Mouse (Mus musculus) kidney, embryonic 16.5 days (tissue): ENCODE measurements around the gene Hand1. TPM values are rescaled to one million over a fixed set of nuclear protein-coding genes. Genes with fewer than 3 reads are reported as not detected.

ENCODE experiments used
- ATAC-seq: fragments of 200-750 bp; cut with Nextera tagmentation; 2 replicates; pipeline ENCODE4 v1.8.0; 2017; ENCODE audit warnings: moderate TSS enrichment; ENCODE audit not compliant: low FRiP score, low TSS enrichment
- H3K27ac ChIP-seq: fragments of 300-500 bp; sonication (generic); 2 replicates; pipeline ENCODE4 v1.5.1; 2014; ENCODE audit warnings: low read length
- H3K27me3 ChIP-seq: fragments of 300-500 bp; sonication (generic); 2 replicates; pipeline ENCODE4 v1.6.1; 2014; ENCODE audit warnings: low read length, control low read depth, mixed read lengths; ENCODE audit not compliant: insufficient read depth
- H3K36me3 ChIP-seq: fragments of 300-500 bp; sonication (generic); 2 replicates; pipeline ENCODE4 v1.6.1; 2014; ENCODE audit warnings: low read length, control low read depth, mixed read lengths; ENCODE audit not compliant: insufficient read depth
- H3K4me1 ChIP-seq: fragments of 300-500 bp; sonication (generic); 2 replicates; pipeline ENCODE4 v1.6.1; 2014; ENCODE audit warnings: low read length, control low read depth, mixed read lengths; ENCODE audit not compliant: insufficient read depth
- H3K4me2 ChIP-seq: fragments of 300-500 bp; sonication (generic); replicated peaks from 2 replicates; pipeline ENCODE4 v1.6.1; 2014; ENCODE audit warnings: low read depth, low read length
- H3K4me3 ChIP-seq: fragments of 300-500 bp; sonication (generic); 2 replicates; pipeline ENCODE4 v1.5.1; 2014; ENCODE audit warnings: mild to moderate bottlenecking, low read length
- H3K9ac ChIP-seq: fragments of 300-500 bp; sonication (generic); replicated peaks from 2 replicates; pipeline ENCODE4 v1.6.1; 2014; ENCODE audit warnings: low read length
- H3K9me3 ChIP-seq: fragments of 300-500 bp; sonication (generic); 2 replicates; pipeline ENCODE4 v1.6.1; 2016; ENCODE audit warnings: low read length, control low read depth
- WGBS: fragments of 180-500 bp; shearing (Covaris S2); extraction: QIAGEN DNeasy Blood & Tissue Kit; methylation state at CpG from one replicate; pipeline ENCODE4 v1.1.7; 2014; 5-methylcytosine and 5-hydroxymethylcytosine counted together
- polyA plus RNA-seq: library from polyadenylated mRNA; unstranded; fragments of >200 nt; fragmentation: Nextera tagmentation; extraction: Ambion mirVana; gene quantifications from 2 replicates; pipeline ENCODE4 v1.2.1, GENCODE M21; 2015

The Hand1 gene
- polyA plus RNA-seq = 0.97 and 1.8 TPM in 2 replicates

DNA sequence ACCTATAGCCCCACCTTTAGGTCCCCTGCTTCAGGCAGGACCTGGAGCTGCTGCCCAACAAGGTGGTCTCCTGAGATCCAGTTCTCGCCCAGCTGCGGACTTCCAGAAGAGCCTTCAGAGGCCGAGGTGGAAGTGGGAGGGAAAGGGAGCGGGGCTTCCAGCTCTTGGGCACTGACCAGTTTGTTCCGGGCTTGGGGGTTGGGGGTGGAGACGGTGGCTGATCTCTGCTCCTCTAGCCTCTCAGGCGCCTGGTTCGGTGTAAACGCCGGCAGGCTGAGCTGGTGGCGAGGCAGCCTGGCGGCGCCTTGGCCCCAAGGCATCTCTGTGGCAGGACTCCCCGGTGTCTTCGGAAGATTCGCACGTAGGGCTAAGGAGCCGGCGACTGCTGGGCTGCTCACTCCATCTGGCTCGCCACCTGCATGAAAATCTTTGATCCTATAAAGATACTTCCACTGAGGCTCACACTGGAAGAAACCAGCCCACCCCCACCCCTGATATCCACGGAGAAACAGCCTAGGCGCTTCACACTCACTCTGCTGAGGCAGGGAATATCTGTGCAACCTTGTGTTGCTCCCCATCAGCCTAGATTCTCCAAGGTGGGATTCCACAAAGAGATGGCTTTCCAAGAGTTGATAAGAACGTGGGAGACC lies at the start of gene Hand1:
Gene Hand1, minus strand, starts transcription at position 267 of the 650 bp plus-strand sequence.
- Histone ChIP-seq H3K4me2 (no peak within 1 kb of the TSS), H3K27ac (no peak within 1 kb of the TSS), H3K27me3 (peaks cover 96% of the 10 kb centered on the region), H3K9me3 (no peaks in the 10 kb centered on the region), H3K9ac (no peak within 1 kb of the TSS), H3K4me3 (no peak within 1 kb of the TSS), H3K36me3 (no peaks in the 10 kb centered on the region), H3K4me1 (peaks cover 24% of the 10 kb centered on the region)
- WGBS = 6% methylated on average over 23 of the region's 23 CpGs
- no peak for ATAC-seq

DNA sequence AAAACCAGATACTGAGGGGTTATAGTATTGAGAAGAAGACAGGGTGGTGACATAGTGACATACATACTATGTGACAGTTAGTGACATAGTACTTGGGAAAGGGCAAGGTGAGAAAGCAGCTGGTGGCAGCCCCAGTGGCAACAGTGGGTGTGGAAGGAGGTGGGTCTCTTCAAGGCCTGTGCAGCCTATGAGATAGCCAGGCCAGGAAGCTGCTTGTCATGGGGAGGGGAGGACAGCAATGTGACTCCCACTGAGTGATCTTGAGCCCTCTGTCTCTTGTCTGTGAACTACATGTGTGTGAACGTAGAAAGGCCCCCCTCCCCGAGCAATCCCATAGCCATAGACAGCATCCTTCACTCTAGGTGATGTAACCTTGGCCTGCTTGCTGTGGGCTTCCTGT lies 43.5 kb upstream of the Hand1 start:
- Histone ChIP-seq H3K9me3 (no peaks in the 10 kb centered on the region), H3K4me2 (no peak overlapping the region), H3K36me3 (no peaks in the 10 kb centered on the region), H3K4me1 (no peaks in the 10 kb centered on the region), H3K27me3 (no peaks in the 10 kb centered on the region), H3K9ac (no peak overlapping the region), H3K4me3 (no peak overlapping the region), H3K27ac (no peak overlapping the region)
- no peak for ATAC-seq
- WGBS = 64% methylated on average over 2 of the region's 2 CpGs

DNA sequence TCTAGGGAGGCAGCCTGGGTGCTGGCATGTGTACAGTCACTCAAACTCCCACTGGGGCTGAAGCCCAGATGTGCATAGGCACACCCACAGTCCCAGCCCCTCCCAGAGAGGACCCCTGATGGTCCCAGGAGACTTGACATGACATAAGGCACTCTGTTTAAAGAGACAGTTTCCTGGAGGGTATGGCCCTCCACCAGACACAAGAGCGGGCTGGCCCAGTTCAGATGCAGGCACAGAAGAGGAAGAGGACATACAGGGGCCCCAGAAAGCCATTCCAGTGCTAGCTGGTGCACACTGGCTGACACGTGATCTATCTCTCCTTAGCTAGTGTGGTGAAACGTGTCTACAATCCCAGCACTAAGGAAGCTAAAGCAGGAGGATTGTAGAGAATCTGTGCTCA lies 40.4 kb upstream of the Hand1 start:
- no peaks in the 10 kb centered on the region for H3K36me3 ChIP-seq
- H3K27me3 ChIP-seq = no peaks in the 10 kb centered on the region
- no peaks in the 10 kb centered on the region for H3K9me3 ChIP-seq
- no peaks in the 10 kb centered on the region for H3K4me1 ChIP-seq
- ATAC-seq = no peak
- H3K4me3 ChIP-seq = no peak overlapping the region
- 53% methylated on average over 3 of the region's 3 CpGs for WGBS
- H3K9ac ChIP-seq = no peak overlapping the region
- no peak overlapping the region for H3K27ac ChIP-seq
- no peak overlapping the region for H3K4me2 ChIP-seq

DNA sequence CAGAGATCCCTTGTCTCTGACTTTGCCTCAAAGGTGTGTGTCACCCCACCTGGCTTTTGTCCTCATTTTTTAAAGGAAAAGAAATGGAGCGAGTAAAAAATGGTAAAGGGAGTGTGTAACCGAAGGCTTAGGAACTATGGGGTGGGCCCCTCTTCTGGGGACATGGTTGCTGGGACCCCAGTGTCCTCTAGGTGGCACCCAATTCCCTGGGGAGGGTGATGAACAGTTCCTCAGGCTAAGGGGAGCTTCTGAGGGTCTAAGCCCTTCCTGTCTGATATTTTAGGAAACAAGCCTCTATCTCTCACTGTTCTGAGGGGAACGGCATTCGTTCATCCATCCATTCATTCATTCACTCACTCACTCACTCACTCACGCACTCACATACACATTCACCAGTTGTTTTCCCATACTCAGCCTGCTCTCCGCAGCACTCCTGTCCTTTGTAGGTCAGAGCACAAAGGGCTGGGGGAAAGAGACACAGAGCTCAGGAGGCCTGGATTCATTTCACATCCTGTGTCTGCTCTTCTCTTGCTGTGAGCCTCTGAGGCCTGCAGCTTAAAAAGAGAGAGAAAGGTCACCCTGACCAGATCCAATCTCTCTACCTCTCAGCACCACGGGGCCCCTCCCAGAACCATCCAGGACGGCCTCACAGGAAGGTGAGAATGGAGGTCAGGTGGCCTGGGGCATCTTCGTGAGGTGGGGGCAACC lies 36.3 kb upstream of the Hand1 start:
- WGBS = 50% methylated on average over 9 of the region's 9 CpGs
- H3K36me3 ChIP-seq = no peaks in the 10 kb centered on the region
- H3K27ac ChIP-seq = no peak overlapping the region

DNA sequence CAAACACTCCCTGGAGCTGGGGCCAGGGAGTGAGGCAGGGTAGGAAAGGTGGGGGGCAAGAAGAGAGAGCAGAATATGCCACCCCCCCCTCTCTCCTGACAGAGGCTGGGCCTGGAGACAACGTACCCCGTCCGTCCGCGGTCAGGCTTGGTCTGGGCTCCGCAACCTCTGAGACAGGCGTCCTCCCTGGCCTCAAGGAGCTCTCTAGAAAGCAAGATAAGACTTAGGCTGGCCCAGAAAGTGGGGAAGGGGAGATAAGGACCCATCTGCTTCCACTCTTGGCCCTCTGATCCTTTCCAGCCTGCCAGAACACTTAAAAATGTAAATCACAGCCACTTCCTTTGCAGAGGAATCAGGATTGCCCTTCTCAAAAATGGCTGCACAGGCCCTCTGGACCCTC lies 33.8 kb upstream of the Hand1 start:
- ATAC-seq = no peak
- Histone ChIP-seq H3K27me3 (no peaks in the 10 kb centered on the region), H3K9me3 (no peaks in the 10 kb centered on the region), H3K36me3 (no peaks in the 10 kb centered on the region), H3K4me3 (no peak overlapping the region), H3K27ac (no peak overlapping the region), H3K9ac (no peak overlapping the region), H3K4me1 (no peaks in the 10 kb centered on the region), H3K4me2 (no peak overlapping the region)
- WGBS = 34% methylated on average over 7 of the region's 7 CpGs

More for the DNA sequence above, 36.3 kb upstream of the Hand1 start:
- Histone ChIP-seq H3K4me3 (no peak overlapping the region), H3K4me1 (no peaks in the 10 kb centered on the region), H3K4me2 (no peak overlapping the region), H3K27me3 (no peaks in the 10 kb centered on the region), H3K9ac (no peak overlapping the region), H3K9me3 (no peaks in the 10 kb centered on the region)
- no peak for ATAC-seq

DNA sequence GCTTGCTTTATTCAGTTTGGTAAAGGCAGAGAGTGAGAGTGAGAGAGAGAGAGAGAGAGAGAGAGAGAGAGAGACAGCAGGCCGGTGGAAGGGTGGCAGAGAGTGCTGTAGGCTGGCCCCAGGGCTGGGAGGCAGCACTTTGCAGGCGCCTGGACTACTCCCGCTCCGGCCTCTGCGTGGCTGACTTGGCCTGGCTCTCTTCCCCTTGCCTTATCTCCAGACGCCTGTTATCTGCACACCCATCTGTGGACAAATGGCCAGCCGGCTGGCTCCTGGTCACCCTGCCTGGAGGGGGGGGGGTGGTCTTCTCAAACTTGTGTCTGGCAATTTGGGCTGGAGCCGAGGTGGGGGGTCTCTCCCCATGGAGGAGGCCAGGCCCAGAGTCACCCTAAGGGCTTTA lies 32.0 kb upstream of the Hand1 start:
- H3K27ac ChIP-seq = no peak overlapping the region
- ATAC-seq = no peak
- no peak overlapping the region for H3K4me3 ChIP-seq
- H3K9me3 ChIP-seq = no peaks in the 10 kb centered on the region
- no peak overlapping the region for H3K4me2 ChIP-seq
- 25% methylated on average over 8 of the region's 8 CpGs for WGBS
- no peaks in the 10 kb centered on the region for H3K36me3 ChIP-seq
- no peaks in the 10 kb centered on the region for H3K4me1 ChIP-seq
- no peaks in the 10 kb centered on the region for H3K27me3 ChIP-seq
- no peak overlapping the region for H3K9ac ChIP-seq

DNA sequence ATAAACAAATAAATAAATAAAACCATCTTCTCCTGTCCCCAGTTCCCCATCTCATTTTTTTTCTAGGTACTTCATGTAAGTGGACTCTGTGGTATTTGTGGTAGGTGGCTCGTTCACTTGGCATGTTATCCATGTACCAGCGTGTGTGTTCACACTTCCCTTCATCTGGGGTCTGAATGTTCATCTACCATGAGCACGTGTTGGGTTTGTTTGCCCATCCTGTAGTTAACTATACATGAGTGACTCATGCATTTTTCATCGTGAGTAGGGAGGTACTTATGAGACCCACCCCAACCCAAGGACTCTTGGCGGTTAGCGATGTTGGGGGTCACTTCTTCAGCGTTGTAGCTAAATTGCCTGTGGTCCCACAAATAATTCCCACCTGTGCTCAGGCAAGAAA lies 29.5 kb upstream of the Hand1 start:
- H3K4me1 ChIP-seq = no peaks in the 10 kb centered on the region
- no peaks in the 10 kb centered on the region for H3K27me3 ChIP-seq
- H3K9me3 ChIP-seq = no peaks in the 10 kb centered on the region
- no peak overlapping the region for H3K4me2 ChIP-seq
- no peak overlapping the region for H3K27ac ChIP-seq
- H3K4me3 ChIP-seq = no peak overlapping the region
- no peak overlapping the region for H3K9ac ChIP-seq
- no peaks in the 10 kb centered on the region for H3K36me3 ChIP-seq
- ATAC-seq = no peak
- WGBS = 88% methylated on average over 7 of the region's 7 CpGs

DNA sequence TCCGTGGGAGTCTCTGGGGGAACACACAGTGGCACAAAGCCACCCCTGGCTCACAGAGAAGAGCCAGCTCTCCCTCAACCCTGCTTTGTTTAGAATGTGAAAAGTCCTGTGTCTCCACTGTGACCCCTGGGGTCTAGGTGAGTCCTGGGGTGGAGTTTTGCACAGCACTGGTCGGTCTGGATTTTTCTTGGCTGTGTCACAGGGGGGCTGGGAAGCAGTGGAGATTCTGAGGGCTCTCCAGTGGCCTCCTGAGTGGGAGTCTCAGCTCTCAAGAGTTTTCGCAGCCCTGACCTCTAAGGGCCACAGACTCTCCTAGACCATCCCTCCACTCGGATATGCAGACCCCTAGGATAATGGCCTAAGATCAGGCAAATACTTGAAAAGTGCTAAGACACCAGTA lies 25.1 kb upstream of the Hand1 start:
- Histone ChIP-seq H3K9me3 (no peaks in the 10 kb centered on the region), H3K4me1 (no peaks in the 10 kb centered on the region), H3K36me3 (no peaks in the 10 kb centered on the region), H3K4me3 (no peak overlapping the region), H3K27ac (no peak overlapping the region), H3K27me3 (no peaks in the 10 kb centered on the region), H3K4me2 (no peak overlapping the region), H3K9ac (no peak overlapping the region)
- no peak for ATAC-seq
- 39% methylated on average over 4 of the region's 4 CpGs for WGBS

DNA sequence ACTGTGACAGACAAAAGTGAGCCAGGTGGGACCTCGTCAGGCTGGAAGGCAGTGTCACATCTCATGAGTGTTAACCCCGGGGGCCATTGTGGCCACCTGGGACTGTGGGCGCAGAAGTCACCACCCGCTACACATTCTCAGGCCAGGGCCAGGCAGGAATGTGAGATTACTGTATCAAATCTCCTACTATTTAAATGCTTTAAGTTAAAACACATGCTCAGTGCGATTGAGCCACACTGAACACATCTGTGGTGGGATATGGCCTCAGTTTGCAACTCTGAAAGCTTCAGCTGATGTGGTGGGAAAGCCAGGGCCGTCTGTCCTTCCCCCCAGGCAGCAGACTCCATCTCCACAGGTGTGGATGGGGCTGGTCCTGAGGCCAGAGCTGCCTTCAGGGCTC lies 21.0 kb upstream of the Hand1 start:
- H3K36me3 ChIP-seq = no peaks in the 10 kb centered on the region

DNA sequence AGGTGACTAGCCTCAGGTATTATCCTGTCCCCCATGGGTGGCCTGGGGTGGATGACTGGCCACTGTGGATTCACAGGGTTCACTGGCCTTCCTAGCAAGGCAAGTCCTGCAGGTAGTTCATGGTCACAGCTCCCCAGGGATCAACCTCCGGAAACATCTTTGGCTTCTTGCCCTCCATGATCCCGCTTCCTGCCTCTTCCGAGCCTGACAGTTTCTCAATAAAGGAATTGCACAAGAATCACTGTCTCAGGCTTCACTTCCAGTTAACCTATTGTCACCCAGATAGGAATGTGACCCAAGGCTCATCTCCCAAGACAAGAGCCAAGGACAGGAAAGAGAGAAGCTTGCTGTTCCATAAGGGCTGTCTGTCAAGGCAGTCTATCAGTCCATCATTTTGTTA lies 18.3 kb upstream of the Hand1 start:
- ATAC-seq = no peak
- Histone ChIP-seq H3K4me2 (no peak overlapping the region), H3K36me3 (no peaks in the 10 kb centered on the region), H3K9me3 (no peaks in the 10 kb centered on the region), H3K27ac (no peak overlapping the region), H3K27me3 (peaks cover 11% of the 10 kb centered on the region; the same call in 1 of the 2 replicates), H3K4me1 (no peaks in the 10 kb centered on the region), H3K9ac (no peak overlapping the region), H3K4me3 (no peak overlapping the region)
- WGBS = 43% methylated on average over 3 of the region's 3 CpGs

More for the DNA sequence above, 21.0 kb upstream of the Hand1 start:
- Histone ChIP-seq H3K4me3 (no peak overlapping the region), H3K27ac (no peak overlapping the region), H3K4me2 (no peak overlapping the region), H3K9me3 (no peaks in the 10 kb centered on the region), H3K4me1 (no peaks in the 10 kb centered on the region), H3K27me3 (peaks cover 6% of the 10 kb centered on the region; the same call in 1 of the 2 replicates), H3K9ac (no peak overlapping the region)
- WGBS = 62% methylated on average over 6 of the region's 6 CpGs
- no peak for ATAC-seq
